Mouse (Mus musculus) hindbrain, embryonic 16.5 days (tissue): ENCODE data around the gene Mgp. TPM values are rescaled to one million over a fixed set of nuclear protein-coding genes. Genes with fewer than 3 reads are reported as not detected.

Source experiments
- ATAC-seq: fragments of 200-750 bp; cut with Nextera tagmentation; 2 replicates; pipeline ENCODE4 v1.8.0; 2017; ENCODE audit warnings: moderate TSS enrichment, moderate library complexity
- H3K27ac ChIP-seq: fragments of 300-500 bp; sonication (generic); 2 replicates; pipeline ENCODE4 v1.5.1; 2014; ENCODE audit warnings: low read depth, mild to moderate bottlenecking, control low read depth, low read length, moderate library complexity
- H3K27me3 ChIP-seq: fragments of 300-500 bp; sonication (generic); replicated peaks from 2 replicates; pipeline ENCODE4 v1.6.1; 2014; ENCODE audit warnings: low read length; ENCODE audit not compliant: control insufficient read depth, insufficient read depth
- H3K36me3 ChIP-seq: fragments of 300-500 bp; sonication (generic); 2 replicates; pipeline ENCODE4 v1.6.1; 2014; ENCODE audit warnings: mild to moderate bottlenecking, low read length, moderate library complexity, mixed read lengths; ENCODE audit not compliant: control insufficient read depth, insufficient read depth
- H3K4me1 ChIP-seq: fragments of 300-500 bp; sonication (generic); 2 replicates; pipeline ENCODE4 v1.6.1; 2014; ENCODE audit warnings: low read depth, low read length; ENCODE audit not compliant: control insufficient read depth, insufficient read depth
- H3K4me2 ChIP-seq: fragments of 300-500 bp; sonication (generic); 2 replicates; pipeline ENCODE4 v1.6.1; 2014; ENCODE audit warnings: mild to moderate bottlenecking, low read length, control low read depth, moderate library complexity
- H3K4me3 ChIP-seq: fragments of 300-500 bp; sonication (generic); 2 replicates; pipeline ENCODE4 v1.5.1; 2014; ENCODE audit warnings: mild to moderate bottlenecking, low read length, control low read depth, moderate library complexity
- H3K9ac ChIP-seq: fragments of 300-500 bp; sonication (generic); 2 replicates; pipeline ENCODE4 v1.6.1; 2014; ENCODE audit warnings: low read depth, mild to moderate bottlenecking, control low read depth, low read length, moderate library complexity
- H3K9me3 ChIP-seq: fragments of 300-500 bp; sonication (generic); 2 replicates; pipeline ENCODE4 v1.6.1; 2014; ENCODE audit warnings: mild to moderate bottlenecking, low read length, moderate library complexity; ENCODE audit not compliant: control insufficient read depth
- WGBS: fragments of 180-500 bp; shearing (Covaris S2); extraction: QIAGEN DNeasy Blood & Tissue Kit; methylation state at CpG from one replicate; pipeline ENCODE4 v1.1.7; 2014; 5-methylcytosine and 5-hydroxymethylcytosine counted together
- polyA plus RNA-seq: library from polyadenylated mRNA; unstranded; fragments of >200 nt; fragmentation: Nextera tagmentation; extraction: Ambion mirVana; gene quantifications from 2 replicates; pipeline ENCODE4 v1.2.1, GENCODE M21; 2015

The Mgp gene
- polyA plus RNA-seq, 1 experiment from 2014 or later: 31.5 TPM

DNA sequence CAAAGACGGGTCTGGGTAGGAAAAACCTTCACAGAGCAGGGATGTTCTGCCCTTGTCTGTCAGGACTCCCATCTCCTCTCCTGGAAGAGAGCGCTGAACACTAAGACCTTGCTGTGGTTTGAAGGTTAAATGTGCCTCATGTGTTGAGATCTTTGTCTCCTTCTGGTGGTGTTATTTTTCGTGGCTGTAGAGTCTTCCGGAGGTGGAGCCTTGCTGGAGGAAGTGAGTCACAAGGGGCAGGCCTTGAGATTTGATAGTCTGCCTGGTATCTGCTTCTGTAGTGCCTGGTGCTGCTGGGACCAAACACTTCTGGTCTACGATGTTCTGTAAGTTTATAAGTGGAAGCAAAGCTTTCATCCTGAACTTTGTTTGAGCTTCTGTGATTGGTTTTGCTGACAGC, 26.7 kb downstream of the Mgp start:
- H3K9ac ChIP-seq: no peak overlapping the region
- H3K4me2 ChIP-seq: no peak overlapping the region
- H3K4me1 ChIP-seq: no peaks in the 10 kb centered on the region
- H3K27ac ChIP-seq: no peak overlapping the region
- H3K27me3 ChIP-seq: no peaks in the 10 kb centered on the region
- no peaks in the 10 kb centered on the region for H3K36me3 ChIP-seq
- H3K4me3 ChIP-seq: no peak overlapping the region
- no peaks in the 10 kb centered on the region for H3K9me3 ChIP-seq
- 86% methylated on average over 5 of the region's 5 CpGs for WGBS
- ATAC-seq: no peak

DNA sequence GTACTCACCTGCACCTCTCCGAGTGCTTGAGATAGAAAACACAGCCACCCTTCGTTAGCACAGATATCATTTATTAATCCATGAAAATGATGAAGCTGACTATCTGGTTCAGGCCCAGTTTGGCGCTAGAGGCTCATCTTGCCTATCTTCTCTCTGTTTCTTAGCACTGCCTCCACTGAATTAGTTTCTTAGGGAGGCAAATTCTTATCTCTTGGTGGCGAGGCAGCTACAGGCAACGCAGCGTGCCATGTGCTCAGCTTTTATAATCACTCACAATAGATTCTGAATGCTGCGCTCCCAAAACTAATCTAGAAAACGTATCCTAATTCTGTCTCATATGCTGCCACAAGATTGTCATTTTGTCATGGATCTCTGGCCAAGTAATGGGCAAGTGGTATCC, 27.2 kb downstream of the Mgp start:
- no peak for ATAC-seq
- Histone ChIP-seq H3K9ac (no peak overlapping the region), H3K36me3 (no peaks in the 10 kb centered on the region), H3K4me1 (no peaks in the 10 kb centered on the region), H3K4me2 (no peak overlapping the region), H3K9me3 (no peaks in the 10 kb centered on the region), H3K27ac (no peak overlapping the region), H3K27me3 (no peaks in the 10 kb centered on the region), H3K4me3 (no peak overlapping the region)
- WGBS: 87% methylated on average over 8 of the region's 8 CpGs

DNA sequence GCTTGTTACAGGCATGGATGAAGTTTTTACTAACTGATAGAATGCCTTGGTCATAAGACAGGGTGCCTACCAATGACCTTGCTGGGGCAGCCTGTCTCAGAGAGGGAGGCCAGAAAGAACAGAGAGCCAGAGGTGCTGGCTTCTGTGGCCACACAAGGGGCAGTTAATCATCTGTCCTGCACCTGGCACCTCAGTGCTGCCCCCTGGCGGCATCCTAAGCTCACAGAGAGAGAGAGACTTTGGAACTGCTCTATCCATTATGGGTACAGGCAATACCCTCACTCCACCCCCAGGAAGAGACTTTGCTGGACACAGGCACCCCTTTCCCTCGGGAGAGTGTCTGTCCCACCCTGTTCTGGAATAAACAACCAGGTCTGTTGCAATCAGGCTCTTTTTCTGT, 27.8 kb downstream of the Mgp start:
- Histone ChIP-seq H3K9me3 (no peaks in the 10 kb centered on the region), H3K27ac (no peak overlapping the region), H3K4me3 (no peak overlapping the region), H3K9ac (no peak overlapping the region), H3K27me3 (no peaks in the 10 kb centered on the region), H3K4me2 (no peak overlapping the region), H3K36me3 (no peaks in the 10 kb centered on the region), H3K4me1 (no peaks in the 10 kb centered on the region)
- ATAC-seq: no peak
- WGBS: 27% methylated on average over 2 of the region's 2 CpGs

DNA sequence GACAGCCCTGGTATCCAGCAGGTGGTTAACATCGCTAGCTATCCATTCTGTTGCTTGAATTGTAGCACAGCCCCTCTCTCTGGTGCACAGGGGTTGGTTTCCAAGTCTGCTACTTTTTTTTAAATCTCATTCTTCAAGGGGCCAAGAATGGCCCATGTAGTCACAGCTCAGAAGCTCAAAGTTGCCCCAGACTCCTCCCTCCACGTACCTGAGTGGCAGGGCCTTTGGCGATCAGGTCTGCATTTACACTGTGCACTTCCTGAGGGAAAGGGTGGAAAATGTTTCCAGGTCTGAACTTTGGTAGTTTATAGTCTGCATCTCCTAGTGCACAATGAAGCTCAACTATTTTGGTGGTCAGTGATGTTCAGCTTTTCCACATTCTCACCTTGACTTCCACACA, 28.4 kb downstream of the Mgp start:
- H3K27me3 ChIP-seq: no peaks in the 10 kb centered on the region

DNA sequence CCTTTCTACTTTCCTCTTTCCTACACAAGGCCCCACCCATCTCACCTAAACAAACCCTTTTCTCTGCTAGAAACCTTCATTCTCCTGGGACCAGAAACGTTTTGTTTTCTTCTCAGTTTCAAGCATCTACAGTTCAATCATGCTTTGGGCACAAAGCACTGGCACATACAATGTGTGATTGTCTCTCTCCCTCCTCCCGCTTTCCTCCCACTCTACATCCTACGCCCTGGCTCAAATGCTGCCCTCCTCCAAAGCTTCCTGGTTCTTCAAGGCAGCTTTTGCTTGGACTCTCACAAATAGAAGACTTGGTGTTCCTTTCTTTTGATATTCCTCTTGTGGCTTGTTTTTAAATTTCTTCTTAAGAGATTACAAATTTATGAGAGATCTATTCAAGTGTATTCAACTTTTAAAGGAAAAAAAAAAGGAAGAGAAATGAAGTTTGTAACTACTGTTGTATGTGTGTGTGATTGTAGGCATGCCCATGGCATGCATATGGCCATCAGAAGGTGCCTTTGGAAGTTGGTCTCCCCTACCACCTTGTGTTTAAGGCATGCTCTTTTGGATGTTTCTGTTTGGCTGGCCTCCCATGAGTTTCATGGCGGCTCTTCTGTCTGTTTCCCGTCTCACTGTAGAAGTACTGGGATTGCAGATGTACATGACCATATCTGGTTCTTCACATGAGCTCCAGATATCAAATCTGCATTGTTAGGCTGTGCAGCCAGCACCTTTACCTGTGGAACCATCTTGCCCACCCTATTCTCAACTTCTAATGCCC, 29.7 kb downstream of the Mgp start:
- Histone ChIP-seq H3K4me3 (no peak overlapping the region), H3K9me3 (no peaks in the 10 kb centered on the region), H3K27me3 (no peaks in the 10 kb centered on the region), H3K4me1 (no peaks in the 10 kb centered on the region), H3K4me2 (no peak overlapping the region), H3K27ac (no peak overlapping the region), H3K36me3 (no peaks in the 10 kb centered on the region), H3K9ac (no peak overlapping the region)
- 75% methylated on average over 5 of the region's 5 CpGs for WGBS
- ATAC-seq: no peak

More for the DNA sequence above, 28.4 kb downstream of the Mgp start:
- no peak for ATAC-seq
- Histone ChIP-seq H3K9ac (no peak overlapping the region), H3K4me1 (no peaks in the 10 kb centered on the region), H3K9me3 (no peaks in the 10 kb centered on the region), H3K36me3 (no peaks in the 10 kb centered on the region), H3K4me3 (no peak overlapping the region), H3K4me2 (no peak overlapping the region), H3K27ac (no peak overlapping the region)
- 94% methylated on average over 3 of the region's 3 CpGs for WGBS

DNA sequence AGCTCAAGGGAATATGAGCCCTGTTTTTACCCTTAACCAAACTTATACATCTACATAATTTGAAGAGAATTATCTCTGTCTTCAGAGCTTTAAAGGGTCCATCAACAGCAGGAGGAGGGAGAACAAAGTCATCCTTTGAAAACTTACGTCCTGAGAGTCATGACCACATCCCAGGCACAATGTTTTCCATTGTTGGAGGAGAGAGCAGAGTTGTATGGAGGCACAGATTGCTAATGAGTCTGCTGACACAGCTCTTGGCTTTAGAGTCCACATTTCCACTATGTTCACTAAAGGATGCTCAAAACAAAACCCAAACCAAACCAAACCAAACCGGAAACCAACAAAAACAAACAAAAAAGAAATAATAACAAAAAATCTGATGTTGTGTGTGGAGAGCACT, 30.7 kb downstream of the Mgp start:
- no peaks in the 10 kb centered on the region for H3K36me3 ChIP-seq
- no peak overlapping the region for H3K4me3 ChIP-seq
- H3K27me3 ChIP-seq: no peaks in the 10 kb centered on the region
- H3K9ac ChIP-seq: no peak overlapping the region
- H3K27ac ChIP-seq: no peak overlapping the region
- no peaks in the 10 kb centered on the region for H3K9me3 ChIP-seq
- H3K4me2 ChIP-seq: no peak overlapping the region
- H3K4me1 ChIP-seq: no peaks in the 10 kb centered on the region
- no peak for ATAC-seq
- WGBS: 45% methylated on average over 2 of the region's 2 CpGs

DNA sequence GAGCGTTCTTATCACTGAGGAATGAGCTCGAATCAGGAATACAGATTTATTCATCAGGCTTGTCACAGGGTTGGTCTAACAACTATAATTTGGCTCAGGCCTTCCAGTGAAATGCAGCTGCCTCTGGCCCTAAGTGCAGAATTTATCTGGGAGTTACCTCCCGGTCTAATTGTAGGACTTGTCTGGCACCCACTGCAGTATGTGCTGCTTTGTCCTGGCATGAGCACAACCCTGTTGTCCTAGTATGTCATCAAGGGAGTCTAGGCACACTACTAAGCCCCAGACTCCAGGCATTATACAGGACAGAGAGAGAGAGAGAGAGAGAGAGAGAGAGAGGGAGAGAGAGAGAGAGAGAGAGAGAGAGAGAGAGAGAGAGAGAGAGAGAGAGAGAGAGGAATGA, 38.3 kb downstream of the Mgp start:
- Histone ChIP-seq H3K9ac (no peak overlapping the region), H3K4me1 (no peaks in the 10 kb centered on the region), H3K4me3 (no peak overlapping the region), H3K4me2 (no peak overlapping the region), H3K27ac (no peak overlapping the region), H3K36me3 (no peaks in the 10 kb centered on the region), H3K27me3 (no peaks in the 10 kb centered on the region), H3K9me3 (no peaks in the 10 kb centered on the region)
- WGBS: 82% methylated on average over 3 of the region's 3 CpGs
- ATAC-seq: no peak

DNA sequence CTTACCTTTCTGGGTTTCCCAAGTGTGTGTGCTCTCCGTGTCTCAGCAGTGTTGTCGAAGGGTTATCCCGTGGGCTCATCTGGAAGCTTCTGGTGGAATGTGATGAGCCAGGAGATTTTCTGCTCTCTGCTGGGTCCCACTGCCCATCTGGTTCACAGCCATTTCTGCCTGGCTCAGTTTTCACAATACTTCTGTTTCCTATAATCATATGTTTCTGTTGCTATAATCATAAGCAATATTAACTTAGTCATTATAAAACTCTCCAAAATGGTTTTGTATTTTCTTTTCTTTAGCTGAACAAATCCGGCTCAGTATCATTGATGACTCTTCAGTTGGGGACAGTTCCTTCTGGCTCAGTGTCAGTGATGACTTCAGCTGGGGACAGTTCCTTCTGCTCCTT, 40.3 kb downstream of the Mgp start, which contains the start of gene Smco3:
Smco3 (minus strand) TSS at position 101 of the 400 bp plus-strand sequence.
- no peak within 1 kb of the TSS for H3K27ac ChIP-seq
- H3K4me3 ChIP-seq: no peak within 1 kb of the TSS; the same call in 1 of the 2 replicates
- no peaks in the 10 kb centered on the region; the same call in 1 of the 2 replicates for H3K27me3 ChIP-seq
- H3K9me3 ChIP-seq: no peaks in the 10 kb centered on the region
- H3K9ac ChIP-seq: no peak within 1 kb of the TSS
- ATAC-seq: no peak
- H3K4me2 ChIP-seq: peak within 1 kb of the TSS; percentile 15; the same call in 1 of the 2 replicates
- H3K4me1 ChIP-seq: no peaks in the 10 kb centered on the region
- no peaks in the 10 kb centered on the region for H3K36me3 ChIP-seq
- 50% methylated on average over 4 of the region's 4 CpGs for WGBS

DNA sequence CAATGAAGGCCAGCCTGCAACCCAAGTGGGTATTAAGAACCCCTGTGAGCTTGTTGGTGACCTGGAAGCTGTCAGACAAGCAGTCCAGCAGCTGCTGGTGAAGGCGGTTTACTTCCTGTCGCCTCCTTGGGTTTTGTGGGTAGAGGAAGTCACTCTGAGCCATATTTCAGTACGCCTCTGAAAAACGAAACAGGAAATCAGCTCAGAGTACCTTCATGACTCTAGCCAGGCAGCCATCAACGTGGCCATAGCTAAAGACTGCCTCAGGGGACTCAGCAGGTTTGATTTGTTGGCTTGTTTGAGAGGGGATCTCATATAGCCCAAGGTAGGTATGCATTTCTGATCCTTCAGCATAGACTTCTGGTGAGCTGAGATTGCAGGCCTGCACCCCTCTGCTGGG, 43.9 kb downstream of the Mgp start:
- 78% methylated on average over 5 of the region's 5 CpGs for WGBS

More for the DNA sequence above, 43.9 kb downstream of the Mgp start:
- no peak overlapping the region for H3K27ac ChIP-seq
- no peaks in the 10 kb centered on the region for H3K9me3 ChIP-seq
- H3K4me1 ChIP-seq: peaks cover 9% of the 10 kb centered on the region
- H3K27me3 ChIP-seq: no peaks in the 10 kb centered on the region; the same call in 1 of the 2 replicates
- no peak for ATAC-seq
- no peaks in the 10 kb centered on the region for H3K36me3 ChIP-seq
- H3K9ac ChIP-seq: no peak overlapping the region
- H3K4me2 ChIP-seq: no peak overlapping the region
- H3K4me3 ChIP-seq: no peak overlapping the region
